16 mouse cellular contexts compared by ENCODE assay signal in the genomic region with DNA sequence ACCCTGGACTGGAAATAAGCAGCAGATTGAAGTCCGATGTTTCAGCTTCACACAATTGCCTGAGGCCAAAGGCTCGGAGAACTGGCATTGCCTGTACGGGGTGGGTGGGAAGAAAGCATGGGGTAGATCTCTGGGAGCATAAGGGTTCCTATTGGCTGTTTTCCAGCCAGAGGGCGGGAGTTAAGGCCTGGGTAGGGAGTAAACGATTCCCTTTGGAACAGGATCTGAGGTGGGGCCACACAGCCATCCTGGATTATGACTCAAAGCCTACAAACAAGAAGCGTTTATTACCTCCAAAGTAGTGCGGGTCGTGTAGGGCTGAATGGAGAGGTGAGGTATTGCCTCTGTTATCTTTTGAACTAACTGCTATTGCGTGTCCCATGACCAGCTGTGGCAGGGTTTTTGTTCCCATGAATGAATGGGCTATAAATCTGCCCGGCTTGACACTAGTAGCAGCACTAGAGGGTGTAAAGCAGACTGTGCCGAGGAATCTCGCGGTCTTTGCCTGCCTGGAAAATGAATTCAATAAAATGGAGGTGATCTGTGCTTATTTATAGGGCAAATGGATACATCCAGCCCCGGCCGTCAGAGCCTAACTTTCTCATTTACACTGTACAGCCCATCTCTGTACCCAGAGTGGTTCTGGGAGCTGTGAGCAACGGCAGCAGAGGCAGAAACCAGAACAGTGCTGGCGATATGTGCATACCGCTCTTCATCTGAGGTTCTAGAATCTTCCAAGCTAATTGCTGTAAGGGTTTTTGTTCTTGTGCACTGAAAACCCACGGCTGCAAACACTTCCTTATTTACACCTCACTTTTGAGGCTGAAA.
DNase-seq lines count a peak whose midpoint lies in the region; ATAC-seq lines count a peak whose summit lies in the region.
"Had no signal": no experiment of that assay in that cellular context is flagged by ENCODE, and none has a peak within 500 bp of the region (broad histone marks: within the 10 kb centered on the region; RNA-seq: fewer than 3 reads in every experiment).

No protein-coding gene starts in this region.

- no peak overlapping the region for H3K9ac ChIP-seq in hindbrain, embryonic 13.5 days
- H3K9ac ChIP-seq in hindbrain, embryonic 14.5 days, result no peak overlapping the region
- no peak overlapping the region for H3K9ac ChIP-seq in limb, embryonic 12.5 days (replicated peaks)
- H3K9ac ChIP-seq: lung, embryonic 15.5 days; midbrain, embryonic 13.5 days had no signal

- 0 out of 2 replicates have a peak, but pooled peaks cover 4% of the 10 kb centered on the region for H3K4me1 ChIP-seq in hindbrain, embryonic 13.5 days (replicated peaks)
- H3K4me1 ChIP-seq in hindbrain, embryonic 14.5 days (replicated peaks; ENCODE audit: control insufficient read depth, insufficient read depth, low read length), result 0 out of 2 replicates have a peak, but pooled peaks cover 4% of the 10 kb centered on the region
- H3K4me1 ChIP-seq in limb, embryonic 12.5 days (replicated peaks), result peaks cover 24% of the 10 kb centered on the region
- H3K4me1 ChIP-seq: lung, embryonic 15.5 days; midbrain, embryonic 13.5 days had no signal

- H3K9me3 ChIP-seq in hindbrain, embryonic 13.5 days, result no peaks in the 10 kb centered on the region
- no peaks in the 10 kb centered on the region for H3K9me3 ChIP-seq in hindbrain, embryonic 14.5 days (ENCODE audit: control insufficient read depth, low read length)
- H3K9me3 ChIP-seq in limb, embryonic 12.5 days, result no peaks in the 10 kb centered on the region
- H3K9me3 ChIP-seq: lung, embryonic 15.5 days; midbrain, embryonic 13.5 days had no signal

- no peaks in the 10 kb centered on the region for H3K27me3 ChIP-seq in hindbrain, embryonic 13.5 days
- H3K27me3 ChIP-seq in hindbrain, embryonic 14.5 days (ENCODE audit: control insufficient read depth, insufficient read depth, low read length), result no peaks in the 10 kb centered on the region
- H3K27me3 ChIP-seq in limb, embryonic 12.5 days, result no peaks in the 10 kb centered on the region
- H3K27me3 ChIP-seq: lung, embryonic 15.5 days; midbrain, embryonic 13.5 days had no signal

- H3K4me3 ChIP-seq in hindbrain, embryonic 13.5 days, result no peak overlapping the region
- H3K4me3 ChIP-seq in hindbrain, embryonic 14.5 days (replicated peaks; ENCODE audit: low read length), result no peak overlapping the region
- no peak overlapping the region for H3K4me3 ChIP-seq in limb, embryonic 12.5 days (replicated peaks)
- H3K4me3 ChIP-seq: lung, embryonic 15.5 days; midbrain, embryonic 13.5 days had no signal

- H3K27ac ChIP-seq in hindbrain, embryonic 13.5 days, result 0 out of 2 replicates have a peak overlapping the region, but pooled peaks have one; percentile 4
- H3K27ac ChIP-seq in hindbrain, embryonic 14.5 days, result no peak overlapping the region
- H3K27ac ChIP-seq in limb, embryonic 12.5 days, result no peak overlapping the region
- H3K27ac ChIP-seq: lung, embryonic 15.5 days; midbrain, embryonic 13.5 days had no signal

- no peak for DNase-seq in hindbrain, embryonic 14.5 days (ENCODE audit: low spot score)
- DNase-seq in ES-CJ7 (ENCODE audit: low read depth, low spot score), result peak; percentile 11
- peak; percentile 39 for DNase-seq in embryo, embryonic 9.5 days (ENCODE audit: extremely low spot score)
- DNase-seq in thymus, postnatal 4 days, result no peak
- DNase-seq in frontal cortex, postnatal 36 days (ENCODE audit: low spot score in 2 of 2), result no peak
- no peak for DNase-seq in right cerebral cortex, postnatal 14 days
- DNase-seq: adrenal gland, postnatal 10 days; B cell, adult 2 months; gastrocnemius, postnatal 25 days; heart, postnatal 10 days; thymus, adult 2 months had no signal

- ATAC-seq in hindbrain, embryonic 13.5 days (ENCODE audit: low FRiP score), result 0 out of 2 replicates have a peak, but pooled peaks have one; percentile 36
- ATAC-seq in hindbrain, embryonic 14.5 days (ENCODE audit: low FRiP score), result no peak
- no peak; the same call in 1 of the 2 replicates for ATAC-seq in limb, embryonic 12.5 days (ENCODE audit: insufficient number of reproducible peaks, insufficient read depth, low FRiP score, low TSS enrichment, low read depth)
- ATAC-seq: forebrain, embryonic 14.5 days; midbrain, embryonic 13.5 days had no signal

- H3K36me3 ChIP-seq in hindbrain, embryonic 13.5 days, result no peaks in the 10 kb centered on the region
- H3K36me3 ChIP-seq in hindbrain, embryonic 14.5 days (replicated peaks; ENCODE audit: control insufficient read depth, insufficient read depth), result no peaks in the 10 kb centered on the region
- H3K36me3 ChIP-seq in limb, embryonic 12.5 days, result no peaks in the 10 kb centered on the region
- H3K36me3 ChIP-seq: lung, embryonic 15.5 days; midbrain, embryonic 13.5 days had no signal

- H3K4me2 ChIP-seq in hindbrain, embryonic 13.5 days, result no peak overlapping the region
- no peak overlapping the region for H3K4me2 ChIP-seq in hindbrain, embryonic 14.5 days (replicated peaks)
- peak overlapping the region; percentile 19; the same call in 1 of the 2 replicates for H3K4me2 ChIP-seq in limb, embryonic 12.5 days
- H3K4me2 ChIP-seq: lung, embryonic 15.5 days; midbrain, embryonic 13.5 days had no signal

- 59% methylated on average over 19 of the region's 19 CpGs for WGBS in hindbrain, embryonic 13.5 days
- WGBS in hindbrain, embryonic 14.5 days, result 67% methylated on average over 19 of the region's 19 CpGs
- 34% methylated on average over 19 of the region's 19 CpGs for WGBS in limb, embryonic 12.5 days

Comparison
In these comparisons a context has a peak if more than half of its experiments do, and no peak if none do; other contexts are left out.
1. DNase-seq: peak in ES-CJ7 (single experiment) and embryo, embryonic 9.5 days (single experiment); none in hindbrain, embryonic 14.5 days (single experiment), thymus, postnatal 4 days (single experiment), frontal cortex, postnatal 36 days (0 of 2) and right cerebral cortex, postnatal 14 days (single experiment).